Mouse (Mus musculus): ENCODE measurements around the gene Padi6. TPM values are rescaled to one million over a fixed set of nuclear protein-coding genes. Genes with fewer than 3 reads are reported as not detected.
A peak's percentile ranks its signal among the peaks of the same experiment; 100 is the strongest.

Gene Padi6
- polyA plus RNA-seq (2015; fragmentation: Nextera tagmentation; extraction: Ambion mirVana) = not detected in 2 replicates

GRCm38 (mm10) chr4:140742543-140742942 is at the start of gene Padi6:
Padi6 (minus strand) TSS chr4:140742643.
- ATAC-seq = no peak
- Histone ChIP-seq H3K27me3 (replicated peaks; ENCODE audit: control insufficient read depth, insufficient read depth, low read length) (no peaks in the 10 kb centered on the region), H3K4me1 (replicated peaks; ENCODE audit: control insufficient read depth, insufficient read depth, low read length) (no peaks in the 10 kb centered on the region), H3K4me3 (ENCODE audit: low read depth, low read length) (no peak within 1 kb of the TSS), H3K9ac (ENCODE audit: low read depth, low read length) (no peak within 1 kb of the TSS), H3K36me3 (ENCODE audit: control insufficient read depth, insufficient read depth) (no peaks in the 10 kb centered on the region), H3K4me2 (replicated peaks; ENCODE audit: low read depth) (no peak within 1 kb of the TSS), H3K9me3 (ENCODE audit: control insufficient read depth) (no peaks in the 10 kb centered on the region), H3K27ac (ENCODE audit: low read depth, low read length) (no peak within 1 kb of the TSS)
- TF ChIP-seq CTCF (IDR thresholded peaks at IDR 0.05; ENCODE audit: low read depth) = no peak
- 82% methylated on average over 2 of the region's 2 CpGs for WGBS

- H3K27me3 ChIP-seq (replicated peaks; ENCODE audit: control insufficient read depth, insufficient read depth, low read length) = no peaks in the 10 kb centered on the region
- ATAC-seq = no peak
These were observed 48.6 kb upstream of the Padi6 start for GRCm38 (mm10) chr4:140791071-140791470.

DNA sequence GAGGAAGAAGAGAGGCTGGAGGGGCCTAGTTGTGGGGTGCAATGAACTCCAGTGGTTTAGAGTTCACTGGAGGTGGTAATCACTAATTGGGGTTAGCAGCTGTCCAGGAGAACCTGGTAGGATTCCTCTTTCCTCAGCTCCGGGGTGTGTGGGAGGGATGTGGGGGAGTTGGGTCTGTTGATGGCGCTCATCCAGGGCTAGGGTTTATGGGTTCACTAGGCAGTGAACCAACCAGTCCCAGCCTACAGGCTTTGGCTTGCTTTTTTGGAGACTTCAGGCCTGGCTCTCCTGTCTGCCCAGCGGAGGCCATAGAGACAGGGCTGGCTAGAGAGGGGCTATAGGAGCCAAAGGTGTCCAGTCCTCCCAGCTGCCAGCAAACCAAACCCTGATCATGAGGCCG is 47.5 kb upstream of the Padi6 start:
- no peaks in the 10 kb centered on the region; the same call in 1 of the 2 replicates for H3K4me1 ChIP-seq (replicated peaks; ENCODE audit: control insufficient read depth, insufficient read depth, low read length)
- ATAC-seq = no peak
- H3K9ac ChIP-seq (ENCODE audit: low read depth, low read length) = no peak overlapping the region
- H3K4me3 ChIP-seq (ENCODE audit: low read depth, low read length) = no peak overlapping the region
- 77% methylated on average over 4 of the region's 4 CpGs for WGBS
- no peaks in the 10 kb centered on the region for H3K9me3 ChIP-seq (ENCODE audit: control insufficient read depth)
- H3K36me3 ChIP-seq (ENCODE audit: control insufficient read depth, insufficient read depth) = no peaks in the 10 kb centered on the region
- no peak for TF ChIP-seq CTCF (IDR thresholded peaks at IDR 0.05; ENCODE audit: low read depth)
- no peak overlapping the region for H3K27ac ChIP-seq (ENCODE audit: low read depth, low read length)
- no peak overlapping the region for H3K4me2 ChIP-seq (replicated peaks; ENCODE audit: low read depth)
- H3K27me3 ChIP-seq (replicated peaks; ENCODE audit: control insufficient read depth, insufficient read depth, low read length) = no peaks in the 10 kb centered on the region

More at GRCm38 (mm10) chr4:140791071-140791470, 48.6 kb upstream of the Padi6 start:
- TF ChIP-seq CTCF (IDR thresholded peaks at IDR 0.05; ENCODE audit: low read depth) = no peak
- Histone ChIP-seq H3K9ac (ENCODE audit: low read depth, low read length) (no peak overlapping the region), H3K9me3 (ENCODE audit: control insufficient read depth) (no peaks in the 10 kb centered on the region), H3K27ac (ENCODE audit: low read depth, low read length) (no peak overlapping the region), H3K36me3 (ENCODE audit: control insufficient read depth, insufficient read depth) (no peaks in the 10 kb centered on the region), H3K4me2 (replicated peaks; ENCODE audit: low read depth) (no peak overlapping the region), H3K4me1 (replicated peaks; ENCODE audit: control insufficient read depth, insufficient read depth, low read length) (no peaks in the 10 kb centered on the region; the same call in 1 of the 2 replicates), H3K4me3 (ENCODE audit: low read depth, low read length) (no peak overlapping the region)
- WGBS = 80% methylated on average over 16 of the region's 16 CpGs

DNA sequence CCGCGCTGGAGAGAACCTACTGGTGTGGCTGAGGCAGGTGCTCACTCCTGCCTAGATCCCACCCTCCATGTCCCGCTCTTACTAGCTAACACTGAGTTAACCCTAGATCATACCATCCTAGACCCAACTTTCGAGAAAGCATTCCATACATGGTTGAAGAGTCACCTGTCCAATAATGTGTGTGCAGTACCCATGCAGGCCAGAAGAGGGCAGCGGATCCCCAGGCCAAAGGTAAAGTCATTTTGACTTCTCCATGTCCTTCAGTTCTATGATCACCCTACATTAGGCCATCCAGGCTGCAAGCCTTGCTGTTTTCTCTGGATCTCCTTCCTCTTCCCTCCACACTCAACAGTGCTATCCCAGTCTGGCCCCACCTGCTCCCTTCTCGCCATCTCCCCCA is 46.5 kb upstream of the Padi6 start:
- no peaks in the 10 kb centered on the region for H3K9me3 ChIP-seq (ENCODE audit: control insufficient read depth)
- no peaks in the 10 kb centered on the region for H3K27me3 ChIP-seq (replicated peaks; ENCODE audit: control insufficient read depth, insufficient read depth, low read length)
- no peak overlapping the region for H3K9ac ChIP-seq (ENCODE audit: low read depth, low read length)
- TF ChIP-seq CTCF (IDR thresholded peaks at IDR 0.05; ENCODE audit: low read depth) = peak; percentile 98
- no peaks in the 10 kb centered on the region for H3K36me3 ChIP-seq (ENCODE audit: control insufficient read depth, insufficient read depth)
- H3K4me1 ChIP-seq (replicated peaks; ENCODE audit: control insufficient read depth, insufficient read depth, low read length) = no peaks in the 10 kb centered on the region; the same call in 1 of the 2 replicates
- 58% methylated on average over 6 of the region's 6 CpGs for WGBS
- no peak overlapping the region for H3K4me2 ChIP-seq (replicated peaks; ENCODE audit: low read depth)
- H3K27ac ChIP-seq (ENCODE audit: low read depth, low read length) = no peak overlapping the region
- ATAC-seq = no peak
- no peak overlapping the region for H3K4me3 ChIP-seq (ENCODE audit: low read depth, low read length)

DNA sequence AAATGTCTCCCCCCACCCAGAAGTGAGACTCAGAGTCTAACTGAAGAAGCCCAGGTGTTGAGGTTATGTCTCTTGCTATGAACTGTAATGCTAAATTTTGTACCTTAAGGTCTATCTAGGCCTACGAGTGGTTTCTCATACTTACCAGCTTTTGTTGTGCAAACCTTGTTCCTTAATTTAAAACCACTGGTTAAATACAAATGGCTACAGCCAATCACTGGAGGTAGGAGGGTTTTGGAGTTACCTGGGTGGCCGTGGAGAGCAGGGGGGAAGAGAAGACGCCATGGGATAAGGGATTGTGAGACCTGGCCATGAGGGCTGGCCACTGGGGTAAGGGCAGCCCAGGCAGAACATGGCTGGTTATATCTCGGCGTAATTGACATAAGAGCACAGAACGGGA is 45.8 kb upstream of the Padi6 start:
- H3K9me3 ChIP-seq (ENCODE audit: control insufficient read depth) = no peaks in the 10 kb centered on the region
- ATAC-seq = no peak
- 88% methylated on average over 6 of the region's 6 CpGs for WGBS
- H3K4me3 ChIP-seq (ENCODE audit: low read depth, low read length) = no peak overlapping the region
- TF ChIP-seq CTCF (IDR thresholded peaks at IDR 0.05; ENCODE audit: low read depth) = no peak
- H3K4me2 ChIP-seq (replicated peaks; ENCODE audit: low read depth) = no peak overlapping the region
- H3K9ac ChIP-seq (ENCODE audit: low read depth, low read length) = no peak overlapping the region
- H3K27ac ChIP-seq (ENCODE audit: low read depth, low read length) = no peak overlapping the region
- H3K27me3 ChIP-seq (replicated peaks; ENCODE audit: control insufficient read depth, insufficient read depth, low read length) = no peaks in the 10 kb centered on the region
- H3K36me3 ChIP-seq (ENCODE audit: control insufficient read depth, insufficient read depth) = no peaks in the 10 kb centered on the region
- no peaks in the 10 kb centered on the region; the same call in 1 of the 2 replicates for H3K4me1 ChIP-seq (replicated peaks; ENCODE audit: control insufficient read depth, insufficient read depth, low read length)

DNA sequence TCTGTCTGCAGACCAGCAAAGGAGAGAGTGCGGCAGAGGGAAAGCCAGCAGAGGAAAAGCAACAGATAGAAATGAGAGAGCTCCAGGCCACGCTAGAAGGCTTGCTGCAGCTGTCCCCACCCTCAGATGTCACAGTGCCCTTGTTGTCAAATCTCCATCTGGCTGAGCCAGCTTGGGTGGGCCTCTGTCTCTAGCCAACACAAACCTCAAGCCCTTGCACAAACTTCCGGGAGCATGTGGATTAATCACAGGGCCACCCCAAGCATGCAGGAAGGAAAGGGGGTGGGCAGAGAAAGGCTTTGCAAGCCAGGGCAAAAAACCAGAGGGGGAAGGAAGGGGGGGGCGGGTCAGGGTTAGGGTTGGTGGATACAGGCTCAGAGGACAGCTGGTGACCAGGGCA is 45.0 kb upstream of the Padi6 start:
- Histone ChIP-seq H3K4me2 (replicated peaks; ENCODE audit: low read depth) (no peak overlapping the region), H3K36me3 (ENCODE audit: control insufficient read depth, insufficient read depth) (no peaks in the 10 kb centered on the region), H3K4me3 (ENCODE audit: low read depth, low read length) (no peak overlapping the region), H3K9ac (ENCODE audit: low read depth, low read length) (no peak overlapping the region), H3K4me1 (replicated peaks; ENCODE audit: control insufficient read depth, insufficient read depth, low read length) (no peaks in the 10 kb centered on the region; the same call in 1 of the 2 replicates), H3K27ac (ENCODE audit: low read depth, low read length) (no peak overlapping the region), H3K9me3 (ENCODE audit: control insufficient read depth) (no peaks in the 10 kb centered on the region), H3K27me3 (replicated peaks; ENCODE audit: control insufficient read depth, insufficient read depth, low read length) (no peaks in the 10 kb centered on the region)
- no peak for TF ChIP-seq CTCF (IDR thresholded peaks at IDR 0.05; ENCODE audit: low read depth)
- ATAC-seq = no peak
- 61% methylated on average over 4 of the region's 4 CpGs for WGBS

DNA sequence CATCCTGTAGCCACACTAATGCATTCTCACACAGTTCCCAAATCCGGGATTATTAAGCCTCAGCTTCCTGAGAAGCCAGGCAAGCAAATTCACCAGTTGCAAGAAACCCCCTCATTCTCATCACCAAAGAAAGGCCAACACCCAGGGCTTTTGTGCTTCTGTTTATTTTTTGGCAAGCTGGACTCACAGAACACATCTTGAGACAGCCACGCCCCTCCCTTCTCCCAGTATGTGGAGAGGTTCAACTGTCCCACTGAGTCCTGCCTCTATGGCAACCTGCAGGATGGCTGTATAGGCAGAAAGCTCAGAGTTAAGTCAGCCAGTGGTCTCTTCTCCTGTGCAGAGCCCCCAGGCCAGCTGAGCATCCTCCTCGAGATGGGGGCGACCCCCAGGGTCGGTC is 42.8 kb upstream of the Padi6 start:
- Histone ChIP-seq H3K9ac (ENCODE audit: low read depth, low read length) (no peak overlapping the region), H3K9me3 (ENCODE audit: control insufficient read depth) (no peaks in the 10 kb centered on the region), H3K27me3 (replicated peaks; ENCODE audit: control insufficient read depth, insufficient read depth, low read length) (no peaks in the 10 kb centered on the region), H3K36me3 (ENCODE audit: control insufficient read depth, insufficient read depth) (no peaks in the 10 kb centered on the region), H3K4me2 (replicated peaks; ENCODE audit: low read depth) (no peak overlapping the region), H3K4me1 (replicated peaks; ENCODE audit: control insufficient read depth, insufficient read depth, low read length) (no peaks in the 10 kb centered on the region; the same call in 1 of the 2 replicates), H3K27ac (ENCODE audit: low read depth, low read length) (no peak overlapping the region), H3K4me3 (ENCODE audit: low read depth, low read length) (no peak overlapping the region)
- TF ChIP-seq CTCF (IDR thresholded peaks at IDR 0.05; ENCODE audit: low read depth) = no peak
- 86% methylated on average over 5 of the region's 5 CpGs for WGBS
- no peak for ATAC-seq

All from intestine, postnatal 0 days (tissue).